Mouse (Mus musculus) megakaryocyte progenitor cell, adult 5-6 weeks (primary cell): ENCODE data around the gene Itsn1. TPM values are rescaled to one million over a fixed set of nuclear protein-coding genes. Genes with fewer than 3 reads are reported as not detected.

Experiments used
- ATAC-seq: replicated peaks from 2 replicates; pipeline ENCODE4 v1.8.0; 2016; ENCODE audit warnings: mild to moderate bottlenecking, moderate TSS enrichment, inconsistent platforms; ENCODE audit not compliant: poor library complexity
- total RNA-seq, 2 experiments: library from RNA; stranded (forward) in 1 of 2; stranded (reverse) in 1 of 2; fragments of 157-497, 149-512 nt in 1 of 2; fragments of 200-1000 nt in 1 of 2; gene quantifications; 2 replicates each; pipeline versions ENCODE4 v1.2.3 to v1.2.4; 2015 to 2017

Gene Itsn1
- total RNA-seq, 2 experiments from 2014 or later, result 4.1 to 6.0 TPM

DNA sequence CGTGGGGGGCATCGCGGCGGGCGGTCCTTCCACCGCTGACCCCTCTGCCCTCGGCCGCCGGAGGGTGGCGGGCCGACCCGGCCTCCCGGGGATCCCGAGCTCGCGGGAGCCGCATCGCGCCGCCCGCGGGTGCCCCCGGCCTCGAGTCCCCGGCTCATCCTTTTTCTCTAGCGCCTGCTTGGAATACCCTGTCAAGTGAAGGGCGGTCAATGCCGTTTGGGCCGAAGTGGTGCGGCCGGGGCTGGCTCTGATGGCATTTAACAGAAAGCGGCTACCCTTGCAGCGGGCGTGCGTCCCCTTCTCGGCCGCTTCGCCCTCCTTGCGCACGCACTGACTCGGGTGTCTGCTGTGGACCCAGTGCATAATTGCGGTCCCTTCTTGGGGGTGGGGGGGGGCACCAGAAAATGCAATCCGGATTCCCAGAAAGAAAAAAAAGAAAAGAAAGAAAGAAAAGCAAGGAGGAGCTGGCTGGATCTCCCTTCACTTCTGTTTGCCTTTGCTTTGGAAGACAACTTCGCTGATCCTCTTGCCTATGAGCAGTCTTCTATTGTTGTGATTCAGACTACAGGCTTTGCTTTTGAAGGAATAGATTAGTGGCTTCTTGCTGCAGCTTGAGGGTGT is 850 bp downstream of the Itsn1 start:
- no peak for ATAC-seq

DNA sequence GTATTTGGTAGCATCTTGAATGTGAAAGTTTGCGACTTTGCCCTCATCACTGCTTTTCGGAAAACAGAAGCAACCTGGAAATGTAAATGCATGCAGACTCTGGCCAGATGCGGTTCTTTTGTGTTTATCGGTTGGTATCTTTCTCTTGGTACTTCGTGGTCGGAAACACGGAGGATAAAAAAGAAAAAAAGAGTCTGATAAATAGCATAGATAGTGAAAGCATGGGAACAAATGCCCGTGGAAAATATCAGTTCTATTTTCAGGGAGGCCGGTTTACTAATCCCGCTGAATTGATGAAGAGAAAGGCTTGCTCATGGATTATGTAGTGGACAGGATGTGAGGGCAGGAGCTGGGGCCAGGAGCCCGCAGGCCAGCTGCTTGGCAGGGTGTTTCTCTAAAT is 1.4 kb downstream of the Itsn1 start:
- ATAC-seq, result no peak

DNA sequence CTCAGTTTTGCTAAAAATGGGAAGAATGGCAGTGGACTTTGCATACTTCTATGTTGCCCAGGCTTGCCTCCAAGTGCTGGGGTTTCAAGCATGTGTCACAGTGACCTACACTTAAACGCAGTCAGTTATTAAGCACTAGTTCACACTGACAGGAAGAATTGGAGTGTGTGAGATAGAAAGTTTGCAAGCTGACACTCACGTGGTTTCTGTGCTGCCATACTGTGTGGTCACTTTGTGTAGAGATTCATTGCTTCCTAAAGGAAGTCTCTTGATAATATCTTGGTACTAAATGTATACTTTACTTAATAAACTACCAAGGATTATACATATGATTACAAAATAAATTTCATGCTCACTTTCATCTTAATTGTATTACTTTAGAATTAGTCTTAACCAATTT is 3.7 kb downstream of the Itsn1 start:
- ATAC-seq, result no peak

DNA sequence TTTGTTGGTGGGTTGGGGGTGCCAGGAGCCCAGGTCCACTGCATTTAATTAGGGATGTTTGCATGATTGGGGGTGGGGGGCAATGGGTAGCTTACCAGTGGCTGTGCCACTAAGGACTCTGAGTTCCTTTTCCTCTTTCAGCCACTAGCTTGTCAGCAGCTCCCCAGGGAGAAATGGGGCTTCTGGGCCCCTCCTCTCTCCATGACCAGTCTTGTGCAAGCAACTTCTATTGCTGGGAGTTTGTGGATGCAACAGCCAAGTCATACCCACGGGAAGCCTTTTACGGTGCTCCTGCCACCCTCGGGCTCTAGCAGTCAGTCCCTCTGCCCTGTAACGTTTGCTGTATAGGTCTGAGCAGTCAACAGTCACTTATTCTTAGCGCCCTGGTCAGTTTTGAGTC is 5.7 kb downstream of the Itsn1 start:
- ATAC-seq, result peak; percentile 77

DNA sequence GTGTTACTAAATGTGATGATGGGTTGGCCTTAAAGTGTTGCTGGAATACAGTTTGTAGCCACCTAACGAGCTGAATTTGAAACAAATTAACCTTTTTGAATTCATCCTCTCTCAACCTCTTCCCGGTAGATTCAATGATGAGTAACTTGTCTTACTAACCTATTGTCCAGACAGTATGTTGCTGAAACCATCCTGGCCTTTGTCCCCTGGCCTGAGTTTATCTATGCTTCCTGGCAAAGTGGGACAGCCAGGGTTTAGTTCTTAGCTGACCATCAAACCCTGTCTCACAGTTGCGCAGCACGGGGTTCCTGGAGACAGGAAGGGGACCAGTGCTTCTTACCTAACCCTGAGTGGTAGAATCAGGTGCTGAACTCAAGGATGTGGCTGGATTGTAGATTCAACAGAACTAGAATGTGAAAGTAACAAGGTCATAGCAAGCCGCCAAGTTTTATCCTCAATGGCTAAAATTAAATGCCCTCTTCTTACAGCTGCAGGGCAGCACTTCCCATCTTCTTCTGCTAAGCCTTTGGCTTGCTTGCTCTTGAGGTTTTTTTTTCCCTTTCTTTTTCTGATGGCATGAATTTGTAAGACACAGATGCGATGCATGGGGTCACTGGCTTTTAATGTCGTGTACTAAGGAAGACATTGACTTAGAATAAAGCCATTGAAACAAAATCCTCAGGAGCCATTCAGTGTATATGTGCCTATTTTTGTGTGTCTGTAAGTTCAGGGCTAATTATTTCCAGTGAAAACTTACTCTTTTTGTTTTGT is 7.2 kb downstream of the Itsn1 start:
- no peak for ATAC-seq

DNA sequence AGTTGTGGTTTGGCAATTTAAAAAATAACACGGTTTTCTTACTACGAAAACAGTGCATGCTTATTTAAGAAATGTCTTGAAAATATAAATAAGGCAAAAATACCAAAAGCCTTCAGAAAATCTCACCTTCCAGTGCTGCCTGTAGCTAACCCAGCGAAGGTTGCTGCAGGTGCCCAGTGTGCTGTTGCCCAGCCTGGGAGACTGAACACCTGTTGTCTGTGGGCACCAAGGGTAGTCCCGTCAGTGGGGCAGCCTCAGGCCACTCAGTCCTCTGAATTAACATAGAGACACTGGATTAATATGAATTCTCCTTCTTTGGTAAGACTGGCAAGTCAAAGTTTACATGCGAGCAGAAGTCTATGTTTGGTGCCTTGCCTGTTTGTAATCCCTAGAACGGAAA is 9.4 kb downstream of the Itsn1 start:
- ATAC-seq, result no peak

DNA sequence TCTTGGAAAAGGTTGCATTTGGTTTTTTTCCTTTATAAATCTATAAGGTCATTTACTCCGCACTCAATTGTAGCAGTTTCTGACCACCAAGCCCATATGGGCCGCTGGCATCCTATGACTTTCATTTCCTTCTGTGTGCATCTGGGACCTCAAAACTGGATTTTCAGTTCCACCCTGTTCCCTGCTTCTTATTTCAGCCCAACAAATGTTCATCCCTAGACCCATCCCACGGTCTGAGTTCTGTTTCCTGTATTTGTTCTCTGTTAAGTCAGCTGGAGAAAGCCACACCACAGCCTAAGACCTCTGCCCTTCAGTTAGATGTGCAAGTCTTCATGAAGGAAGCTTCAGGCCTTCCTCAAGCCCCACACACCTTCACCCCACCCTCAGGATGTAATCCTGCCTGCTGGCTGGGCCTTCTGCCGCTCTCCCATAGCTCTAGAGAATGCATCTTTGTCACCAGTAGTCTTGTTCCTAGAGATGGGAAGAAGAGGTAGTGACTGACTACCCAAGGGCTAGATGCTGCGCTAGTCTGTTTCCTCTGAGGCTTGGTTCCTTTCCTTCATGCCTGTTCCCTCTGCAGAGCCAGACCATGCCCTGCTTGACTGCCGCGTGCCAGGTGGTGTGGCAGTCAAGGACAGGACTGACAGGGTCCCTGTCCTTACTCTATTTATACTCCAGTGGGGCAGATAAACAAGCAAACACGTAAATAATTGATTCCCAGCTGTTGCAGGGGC is 11.3 kb downstream of the Itsn1 start:
- ATAC-seq, result peak; percentile 45

DNA sequence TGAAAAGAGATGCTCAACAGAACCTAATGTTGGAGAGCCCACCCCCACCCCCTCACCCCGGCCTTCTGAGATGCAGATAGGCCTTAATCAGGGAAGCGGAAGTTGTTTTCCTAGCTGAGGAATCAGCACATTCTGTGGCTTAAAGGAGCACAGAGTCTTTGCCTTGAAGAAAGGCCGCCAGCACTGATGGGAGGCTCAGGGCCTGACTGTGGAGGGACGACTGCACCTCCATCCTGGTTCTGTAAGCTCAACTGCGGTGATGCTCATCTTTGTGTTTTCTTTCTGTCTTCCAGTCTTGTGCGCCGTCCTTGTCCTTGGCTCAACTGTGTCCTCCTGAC is 11.8 kb downstream of the Itsn1 start:
- no peak for ATAC-seq

DNA sequence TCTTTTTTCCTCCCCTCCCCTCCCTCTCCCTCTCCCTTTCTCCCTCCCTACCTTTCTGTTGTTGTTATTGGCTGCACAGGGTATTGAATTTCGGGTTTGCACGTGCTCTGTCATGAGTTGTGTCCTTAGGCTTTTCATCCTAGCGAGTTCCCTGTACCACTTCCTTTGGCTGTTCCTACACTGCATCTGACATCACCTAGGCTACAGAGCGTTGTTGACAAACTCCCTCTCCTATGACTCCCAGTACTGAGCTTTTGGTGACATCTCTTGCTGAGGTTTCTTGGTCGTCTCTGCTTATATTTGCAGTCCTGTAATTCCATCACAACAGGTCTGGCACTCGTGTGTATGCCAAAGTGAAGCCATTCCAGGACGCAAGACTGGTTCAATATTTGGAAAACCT is 14.0 kb downstream of the Itsn1 start:
- no peak for ATAC-seq

DNA sequence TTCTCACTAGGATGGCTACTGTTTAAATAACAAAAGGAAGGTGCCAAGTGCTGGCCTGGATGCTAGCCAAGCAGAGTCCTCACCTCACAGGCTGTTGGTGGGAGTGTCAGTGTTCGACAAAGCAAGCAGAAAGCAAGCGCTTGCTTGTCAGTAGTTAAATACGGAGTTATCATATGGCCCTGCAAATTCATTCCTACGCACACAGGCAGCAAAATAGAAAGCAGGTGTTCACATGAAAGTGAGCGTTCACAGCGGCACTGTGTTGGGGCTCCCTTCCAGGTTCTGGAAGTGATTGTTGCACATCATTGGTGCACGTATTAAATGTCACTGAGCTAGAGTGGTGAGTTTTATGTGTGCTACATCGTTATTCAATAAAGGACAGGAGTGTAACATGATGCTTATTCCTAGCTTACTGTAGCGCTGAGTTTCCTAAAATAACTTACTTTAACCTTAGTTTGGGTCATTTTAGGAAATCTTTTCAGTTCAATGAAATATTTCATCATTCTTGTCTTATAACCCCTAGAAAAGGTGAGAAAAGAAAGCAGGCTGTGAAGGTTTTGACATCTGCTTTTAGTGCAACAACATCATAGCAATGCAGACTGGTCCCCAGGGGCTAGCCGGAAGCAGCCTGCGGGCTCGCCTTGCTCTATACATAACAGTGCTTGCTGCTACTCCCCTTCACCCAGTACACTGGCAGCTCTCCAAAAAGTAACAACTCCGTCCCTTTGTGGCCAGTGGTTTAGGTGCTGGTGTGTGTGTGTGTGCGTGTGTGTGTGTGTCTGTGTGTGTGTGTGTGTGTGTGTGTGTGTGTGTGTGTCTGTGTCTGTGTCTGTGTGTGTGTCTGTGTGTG is 17.2 kb downstream of the Itsn1 start:
- ATAC-seq, result peak; percentile 95

DNA sequence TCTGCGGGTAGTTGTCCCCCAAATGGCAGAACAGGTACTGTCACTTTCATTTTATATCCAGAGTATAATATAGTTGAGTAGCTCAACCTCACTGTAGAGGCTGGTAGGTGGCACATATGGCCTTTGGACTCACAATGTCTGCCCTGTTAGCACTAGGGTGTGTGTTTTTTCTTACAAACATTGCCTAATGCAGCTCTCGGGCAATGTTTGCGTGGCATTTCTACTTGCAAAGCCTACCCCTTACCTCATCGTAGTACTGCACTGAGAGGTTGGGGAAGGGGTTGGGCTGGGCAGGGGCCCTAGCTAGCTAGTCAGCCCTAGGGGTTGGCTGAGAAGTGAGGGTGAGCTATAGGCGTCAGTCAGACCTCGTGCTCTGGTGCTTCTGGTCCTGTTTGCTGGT is 18.5 kb downstream of the Itsn1 start:
- no peak for ATAC-seq

DNA sequence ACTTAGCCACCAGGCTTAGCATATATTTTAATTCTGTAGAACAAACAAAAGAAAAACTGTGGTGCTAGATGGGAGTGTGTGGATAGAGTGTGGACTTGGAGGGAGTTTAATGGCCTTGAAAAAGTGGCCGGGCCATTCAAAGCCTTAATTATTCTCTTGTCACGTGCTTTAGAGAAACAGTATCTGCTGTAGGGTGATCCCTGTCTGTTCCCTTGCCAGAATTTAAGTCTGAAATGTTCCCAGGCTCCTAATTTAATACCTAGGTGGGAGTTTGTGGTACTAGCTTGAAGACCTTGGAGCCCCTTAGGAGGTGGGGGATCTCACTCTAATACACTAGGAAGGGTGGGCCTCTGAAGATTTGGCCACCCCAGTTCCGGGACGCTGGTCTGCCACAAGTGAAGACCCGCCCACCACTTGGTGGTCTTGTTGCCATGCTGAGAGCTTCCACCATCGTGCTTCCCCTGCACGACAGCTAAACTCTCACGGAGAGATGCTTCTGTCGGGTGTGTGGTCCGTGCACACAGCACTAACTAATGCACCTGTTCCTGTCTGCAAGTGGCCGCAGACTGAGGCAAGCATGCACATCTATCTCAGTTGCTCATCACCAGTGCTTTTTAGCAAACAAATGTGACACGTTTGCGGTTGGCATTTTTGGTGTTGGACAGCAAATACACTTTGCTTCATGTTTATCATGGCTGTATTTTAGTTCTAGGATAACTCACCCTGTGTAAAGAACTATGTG is 22.7 kb downstream of the Itsn1 start:
- no peak for ATAC-seq

DNA sequence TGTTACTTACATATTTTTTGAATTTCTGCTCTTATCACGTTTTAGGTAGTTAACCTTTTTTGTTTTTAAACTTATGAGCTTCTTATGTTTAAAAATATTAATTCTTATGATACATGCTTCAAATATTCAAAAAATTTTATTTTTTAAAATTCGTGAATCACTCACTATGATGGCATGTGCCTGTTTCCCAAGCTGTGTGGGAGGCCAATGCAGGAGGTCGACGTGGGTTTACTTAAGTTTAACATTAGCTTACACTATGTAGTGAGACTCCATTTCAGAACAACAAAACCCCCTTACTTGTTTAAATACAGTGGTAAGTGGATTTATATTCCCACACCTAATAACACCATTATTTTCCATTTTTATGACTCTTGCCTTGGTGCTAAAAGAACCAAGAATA is 24.5 kb downstream of the Itsn1 start:
- ATAC-seq, result no peak

DNA sequence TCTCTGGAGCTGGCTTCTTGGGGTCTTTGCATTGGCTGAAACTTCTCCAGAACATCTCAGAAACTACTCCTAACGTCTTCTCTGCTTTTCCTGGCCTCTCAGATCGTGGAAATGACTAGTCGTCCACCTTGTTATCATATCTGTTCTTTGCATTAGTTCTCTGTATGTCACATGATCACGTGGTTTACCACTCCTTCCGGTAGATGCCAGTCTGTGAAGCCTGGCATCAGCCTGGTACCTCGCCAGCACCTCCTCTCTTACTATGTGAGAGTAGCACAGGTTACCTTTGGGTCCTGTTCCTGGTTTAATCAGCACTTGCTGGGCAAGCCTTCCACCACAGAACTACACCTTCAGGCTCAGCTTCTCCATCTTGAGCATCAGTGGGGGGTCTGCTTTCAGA is 25.9 kb downstream of the Itsn1 start:
- ATAC-seq, result peak; percentile 92

DNA sequence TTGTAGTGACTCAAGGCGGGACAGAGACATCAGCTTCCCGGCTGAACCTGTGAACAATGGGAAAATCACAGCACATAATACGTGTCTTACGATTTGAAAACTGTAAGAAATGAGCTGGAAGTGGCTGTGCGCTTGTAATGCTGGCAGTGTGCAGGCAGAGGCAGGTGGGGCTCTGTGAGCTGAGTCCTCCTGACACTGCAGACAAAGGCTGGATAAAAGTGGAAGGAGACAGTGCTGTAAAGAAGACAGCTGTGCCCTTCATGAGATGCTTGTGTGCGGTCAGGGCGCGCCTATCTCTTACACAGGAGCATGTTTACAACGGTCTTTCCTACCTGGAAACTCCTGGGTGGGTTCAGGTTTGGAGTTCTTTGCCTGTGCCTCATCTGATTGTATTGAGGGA is 32.1 kb downstream of the Itsn1 start:
- peak; percentile 37 for ATAC-seq

DNA sequence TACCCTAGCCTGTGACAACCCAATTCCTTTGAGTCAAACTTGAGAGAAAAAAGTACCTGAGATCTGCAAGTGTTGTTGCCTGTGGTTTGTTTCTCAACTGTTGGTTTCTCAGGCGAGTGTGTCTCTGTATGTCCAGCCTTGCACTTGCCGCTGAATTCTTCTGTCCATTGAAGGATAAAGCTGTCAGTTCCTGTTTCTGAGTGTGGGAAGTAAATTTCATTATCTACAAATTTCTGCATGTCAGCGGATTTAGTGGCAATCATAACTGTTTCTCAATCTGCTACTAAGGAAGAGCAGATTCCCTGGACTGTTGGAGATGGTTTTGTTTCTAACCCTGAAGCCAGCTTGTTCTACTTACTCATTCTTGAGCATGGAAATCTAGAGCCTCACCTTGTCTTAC is 32.7 kb downstream of the Itsn1 start:
- ATAC-seq, result peak; percentile 73

DNA sequence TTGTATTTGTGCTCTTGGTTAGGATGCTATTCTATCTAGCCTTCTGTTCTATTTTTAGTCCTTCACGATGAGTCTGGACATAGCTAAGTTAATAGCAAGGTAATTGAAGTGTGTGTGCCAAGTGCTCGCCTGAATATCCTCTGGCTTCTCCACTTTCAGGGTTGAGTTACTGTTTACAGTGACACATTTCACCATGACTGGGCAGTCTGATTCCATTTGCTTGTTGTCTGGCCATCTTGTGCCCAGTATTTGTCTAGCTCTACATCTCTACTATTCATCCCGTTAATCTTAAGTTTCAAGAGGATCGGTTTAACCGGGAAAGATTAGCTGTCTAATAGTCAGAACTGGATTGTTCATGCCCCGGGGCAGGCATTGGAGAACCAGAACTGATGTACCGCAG is 33.4 kb downstream of the Itsn1 start:
- no peak for ATAC-seq

DNA sequence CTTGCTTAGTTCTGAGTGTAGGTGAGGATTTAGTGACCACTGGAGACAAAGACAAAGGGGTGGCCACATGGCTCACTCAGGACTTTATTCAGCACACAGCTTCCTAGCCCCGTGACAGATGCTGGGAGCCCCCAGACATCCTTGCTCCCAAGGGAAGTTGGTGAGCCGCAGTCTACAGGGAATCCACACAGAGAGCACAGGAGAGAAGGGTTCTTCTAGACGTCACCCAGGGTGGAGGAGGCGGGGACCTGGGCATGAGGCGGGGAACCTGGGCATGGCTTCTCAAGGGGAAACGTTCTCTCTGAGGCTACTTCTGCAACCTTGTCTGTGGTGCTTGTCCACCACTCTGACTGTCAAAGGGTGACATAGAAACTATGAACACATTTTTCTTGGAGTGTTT is 34.9 kb downstream of the Itsn1 start:
- ATAC-seq, result peak; percentile 52

DNA sequence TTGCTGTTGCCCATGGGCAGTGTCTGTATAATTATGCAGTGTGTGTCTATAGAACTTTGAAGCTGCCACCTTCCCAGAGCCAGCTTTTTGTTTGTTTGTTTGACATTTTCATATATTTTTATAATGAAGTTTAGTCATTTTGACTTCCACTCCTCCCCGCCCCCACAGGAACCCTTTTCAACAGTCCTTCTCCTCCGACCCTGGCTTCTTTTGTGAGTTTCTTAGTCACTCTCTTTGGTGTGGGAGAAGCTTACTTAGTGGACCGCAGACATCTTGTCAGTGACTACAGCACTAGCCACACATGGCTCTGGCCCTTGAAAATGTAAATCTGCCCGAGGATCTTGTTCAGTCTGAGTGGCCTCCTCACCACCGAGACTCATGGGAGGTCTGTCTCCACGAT is 35.3 kb downstream of the Itsn1 start:
- ATAC-seq, result no peak

DNA sequence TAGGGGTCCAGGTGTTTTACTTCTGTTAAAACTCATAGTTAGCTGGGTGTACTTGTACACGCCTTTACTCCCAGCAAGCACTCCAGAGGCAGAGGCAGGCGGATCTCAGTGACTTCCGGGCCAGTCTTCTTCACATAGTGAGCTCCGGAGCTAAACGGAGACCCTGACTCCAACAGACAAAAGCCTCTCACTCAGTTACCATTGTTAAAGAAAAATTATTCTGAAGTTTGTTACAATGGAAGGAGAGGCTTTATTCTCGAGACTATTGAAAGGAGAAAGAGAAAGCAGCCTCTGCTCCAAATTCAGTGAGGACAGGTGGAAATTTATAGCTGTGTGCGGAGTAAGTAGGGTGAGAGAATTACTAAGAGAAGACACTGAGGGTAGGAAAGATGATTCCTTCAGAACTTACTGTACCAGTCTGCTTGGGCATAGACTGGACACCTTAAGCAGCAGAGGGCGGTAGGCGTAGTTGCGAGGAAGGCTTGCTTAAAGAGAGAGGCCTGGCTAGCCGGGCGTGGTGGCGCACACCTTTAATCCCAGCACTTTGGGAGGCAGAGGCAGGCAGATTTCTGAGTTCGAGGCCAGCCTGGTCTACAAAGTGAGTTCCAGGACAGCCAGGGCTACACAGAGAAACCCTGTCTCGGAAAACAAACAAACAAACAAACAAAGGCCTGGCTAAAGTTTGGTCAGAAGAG is 36.2 kb downstream of the Itsn1 start:
- ATAC-seq, result no peak
